Mouse (Mus musculus): ENCODE results near the gene Ezr. TPM values are rescaled to one million over a fixed set of nuclear protein-coding genes. Genes with fewer than 3 reads are reported as not detected.

The Ezr gene
- polyA plus RNA-seq (2017; shearing (Covaris generic)), result 386 TPM

GRCm38 (mm10) chr17:6782611-6783005 lies at the start of gene Ezr:
Ezr (minus strand) TSS chr17:6782784.

Other genes with a start within 250 kb of the Ezr start
- gene Dynlt1c, start 181.1 kb downstream of the Ezr start, polyA plus RNA-seq (2017; shearing (Covaris generic)), result 56.3 TPM
- gene Dynlt1f, start 126.9 kb downstream of the Ezr start, polyA plus RNA-seq (2017; shearing (Covaris generic)), result 62.8 TPM
- 3.4 TPM for gene Sytl3, start 123.7 kb downstream of the Ezr start, polyA plus RNA-seq (2017; shearing (Covaris generic))
- gene Rsph3b, start 165.9 kb upstream of the Ezr start, polyA plus RNA-seq (2017; shearing (Covaris generic)), result 38.2 TPM
- gene Tagap1, start 178.4 kb upstream of the Ezr start, polyA plus RNA-seq (2017; shearing (Covaris generic)), result 10.7 TPM
- 697 TPM for gene Rnaset2b, start 187.8 kb upstream of the Ezr start, polyA plus RNA-seq (2017; shearing (Covaris generic))
- 0.67 TPM for gene Gm49721, start 196.1 kb upstream of the Ezr start, polyA plus RNA-seq (2017; shearing (Covaris generic))
- not detected for gene Gm1604a, start 242.8 kb upstream of the Ezr start, polyA plus RNA-seq (2017; shearing (Covaris generic))

All from inflammation-experienced regulatory T-cells, adult 16 weeks (primary cell).